Mouse (Mus musculus): ENCODE results near the gene Cks1b. TPM values are rescaled to one million over a fixed set of nuclear protein-coding genes. Genes with fewer than 3 reads are reported as not detected.
"Not testable (repeated sequence)": the region's sequence is repeated elsewhere in the genome, so short reads cannot be mapped to it uniquely, and the experiment has no call there.

Cks1b gene
- total and polyA plus RNA-seq, 3 experiments = 75.1 to 184 (median 99.8) TPM

DNA sequence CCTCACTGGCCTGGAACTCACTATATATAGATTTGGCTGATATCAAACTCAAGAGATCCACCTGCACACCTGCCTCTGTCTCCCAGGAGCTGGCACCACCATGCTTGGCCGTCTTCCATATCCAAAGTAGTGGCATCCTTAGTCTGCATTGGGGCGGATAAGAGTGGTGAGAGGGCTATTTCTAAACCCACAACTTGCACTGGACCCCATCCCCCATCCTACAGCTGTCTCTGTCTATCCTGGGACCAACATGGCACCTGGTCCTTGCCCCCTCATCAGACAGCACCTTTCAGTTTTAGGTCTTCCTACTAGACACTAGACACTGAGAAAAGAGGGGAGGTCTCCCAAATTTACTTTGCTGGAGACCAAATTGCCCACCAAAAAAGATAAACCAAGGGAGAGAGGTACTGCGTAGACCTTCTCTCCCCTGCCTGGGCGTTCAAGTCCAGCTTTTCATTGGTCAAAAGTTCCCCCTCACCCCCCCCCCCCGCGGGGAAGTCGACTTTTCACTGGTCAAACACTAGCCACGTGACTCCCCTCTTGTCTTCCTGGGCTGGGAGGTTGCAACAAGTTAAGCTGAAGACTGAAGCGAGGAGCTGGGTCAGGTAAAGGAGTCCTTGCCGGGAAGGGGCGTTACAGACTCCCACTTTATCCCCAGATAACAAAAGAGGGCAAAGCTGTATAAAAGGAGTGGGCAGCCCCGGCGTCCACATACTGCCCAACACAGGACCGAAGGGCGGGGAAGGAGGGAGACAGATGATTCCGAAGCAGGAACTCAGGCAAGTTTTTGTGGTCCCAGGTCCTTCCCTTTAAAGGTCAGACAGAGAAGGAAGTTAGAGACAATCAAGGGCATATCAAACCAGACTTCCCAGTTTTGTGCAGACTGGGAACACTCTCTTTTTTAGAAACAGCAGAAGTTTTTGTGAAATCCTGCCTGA lies 18.3 kb upstream of the Cks1b start, which contains the start of gene Pbxip1:
Pbxip1 (plus strand) TSS at position 531 of the 938 bp plus-strand sequence.
- H3K9me3 ChIP-seq (replicated peaks) = no peaks in the 10 kb centered on the region
- H3K4me1 ChIP-seq (ENCODE audit: insufficient read depth, low read depth, low read length) = peaks cover 51% of the 10 kb centered on the region
- peak within 1 kb of the TSS; percentile 68 for H3K4me3 ChIP-seq (ENCODE audit: low read depth, low read length)
- DNase-seq (ENCODE audit: low spot score) (peak; percentile 92), ATAC-seq (ENCODE audit: extremely low read depth, insufficient number of reproducible peaks, low FRiP score, poor library complexity, severe bottlenecking) (peak; percentile 75)
- TF ChIP-seq POLR2AphosphoS5 (IDR thresholded peaks at IDR 0.05; ENCODE audit: insufficient replicate concordance, low read depth, low read length) (no peak), GATA1 (IDR thresholded peaks at IDR 0.05; ENCODE audit: borderline replicate concordance, low read length) (no peak), TAL1 (conservative IDR thresholded peaks at IDR 0.05; ENCODE audit: low read depth, low read length) (no peak), CTCF (IDR thresholded peaks at IDR 0.05; ENCODE audit: low read depth, low read length) (no peak), GATA2 (IDR thresholded peaks at IDR 0.05; ENCODE audit: borderline replicate concordance, low read depth, low read length) (no peak)
- peaks cover 66% of the 10 kb centered on the region for H3K36me3 ChIP-seq (replicated peaks)
- H3K27me3 ChIP-seq (ENCODE audit: insufficient read depth, low read length) = no peaks in the 10 kb centered on the region

GRCm38 (mm10) chr3:89435041-89435440 lies 16.9 kb upstream of the Cks1b start:
- Histone ChIP-seq H3K27me3 (ENCODE audit: insufficient read depth, low read length) (no peaks in the 10 kb centered on the region), H3K9me3 (replicated peaks) (no peaks in the 10 kb centered on the region), H3K4me3 (ENCODE audit: low read depth, low read length) (no peak overlapping the region), H3K4me1 (ENCODE audit: insufficient read depth, low read depth, low read length) (peaks cover 60% of the 10 kb centered on the region), H3K36me3 (replicated peaks) (peaks cover 58% of the 10 kb centered on the region)
- no peak for ATAC-seq (ENCODE audit: extremely low read depth, insufficient number of reproducible peaks, low FRiP score, poor library complexity, severe bottlenecking)
- no peak for DNase-seq (ENCODE audit: low spot score)
- TF ChIP-seq CTCF (IDR thresholded peaks at IDR 0.05; ENCODE audit: low read depth, low read length) (no peak), TAL1 (conservative IDR thresholded peaks at IDR 0.05; ENCODE audit: low read depth, low read length) (no peak), GATA1 (IDR thresholded peaks at IDR 0.05; ENCODE audit: borderline replicate concordance, low read length) (no peak), POLR2AphosphoS5 (IDR thresholded peaks at IDR 0.05; ENCODE audit: insufficient replicate concordance, low read depth, low read length) (no peak), GATA2 (IDR thresholded peaks at IDR 0.05; ENCODE audit: borderline replicate concordance, low read depth, low read length) (no peak)

DNA sequence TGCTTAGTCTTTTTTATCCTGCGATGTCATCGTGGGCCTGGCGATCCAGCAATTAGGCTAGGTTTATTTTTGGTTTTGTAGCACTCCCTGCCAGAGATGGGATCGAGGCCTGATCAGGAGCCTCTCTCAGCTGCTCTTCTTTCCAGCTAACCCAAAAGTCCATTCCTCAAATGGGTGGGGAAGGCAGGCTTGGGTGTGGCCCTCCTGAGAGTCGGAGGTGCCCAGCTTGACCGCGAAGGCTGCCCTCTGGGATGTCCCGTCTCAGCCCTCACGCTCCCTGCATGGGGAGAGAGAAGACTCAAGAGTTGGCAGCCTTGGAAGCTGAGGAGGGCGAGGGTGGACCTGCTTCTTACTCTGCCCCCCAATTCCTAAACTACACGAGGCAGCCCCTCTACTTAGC lies 16.3 kb upstream of the Cks1b start:
- H3K36me3 ChIP-seq (replicated peaks) = peaks cover 54% of the 10 kb centered on the region
- no peaks in the 10 kb centered on the region for H3K27me3 ChIP-seq (ENCODE audit: insufficient read depth, low read length)
- TF ChIP-seq TAL1 (conservative IDR thresholded peaks at IDR 0.05; ENCODE audit: low read depth, low read length) (no peak), POLR2AphosphoS5 (IDR thresholded peaks at IDR 0.05; ENCODE audit: insufficient replicate concordance, low read depth, low read length) (no peak), GATA1 (IDR thresholded peaks at IDR 0.05; ENCODE audit: borderline replicate concordance, low read length) (no peak), CTCF (IDR thresholded peaks at IDR 0.05; ENCODE audit: low read depth, low read length) (no peak), GATA2 (IDR thresholded peaks at IDR 0.05; ENCODE audit: borderline replicate concordance, low read depth, low read length) (no peak)
- H3K4me1 ChIP-seq (ENCODE audit: insufficient read depth, low read depth, low read length) = peaks cover 62% of the 10 kb centered on the region
- ATAC-seq (ENCODE audit: extremely low read depth, insufficient number of reproducible peaks, low FRiP score, poor library complexity, severe bottlenecking) (no peak), DNase-seq (ENCODE audit: low spot score) (no peak)
- no peak overlapping the region for H3K4me3 ChIP-seq (ENCODE audit: low read depth, low read length)
- H3K9me3 ChIP-seq (replicated peaks) = no peaks in the 10 kb centered on the region

DNA sequence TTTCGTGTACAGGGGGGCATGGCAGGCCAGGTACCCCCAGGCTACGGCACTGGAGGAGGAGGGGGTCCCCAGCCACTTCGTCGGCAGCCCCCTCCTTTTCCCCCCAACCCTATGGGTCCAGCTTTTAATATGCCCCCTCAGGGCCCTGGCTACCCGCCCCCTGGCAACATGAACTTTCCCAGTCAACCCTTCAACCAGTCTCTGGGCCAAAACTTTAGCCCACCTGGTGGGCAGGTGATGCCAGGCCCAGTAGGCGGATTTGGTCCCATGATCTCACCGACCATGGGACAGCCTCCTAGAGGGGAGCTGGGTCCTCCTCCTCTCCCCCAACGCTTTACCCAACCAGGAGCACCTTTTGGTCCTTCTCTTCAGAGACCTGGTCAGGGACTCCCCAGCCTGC lies 14.4 kb upstream of the Cks1b start:
- peaks cover 56% of the 10 kb centered on the region for H3K36me3 ChIP-seq (replicated peaks)
- DNase-seq (ENCODE audit: low spot score) = no peak

DNA sequence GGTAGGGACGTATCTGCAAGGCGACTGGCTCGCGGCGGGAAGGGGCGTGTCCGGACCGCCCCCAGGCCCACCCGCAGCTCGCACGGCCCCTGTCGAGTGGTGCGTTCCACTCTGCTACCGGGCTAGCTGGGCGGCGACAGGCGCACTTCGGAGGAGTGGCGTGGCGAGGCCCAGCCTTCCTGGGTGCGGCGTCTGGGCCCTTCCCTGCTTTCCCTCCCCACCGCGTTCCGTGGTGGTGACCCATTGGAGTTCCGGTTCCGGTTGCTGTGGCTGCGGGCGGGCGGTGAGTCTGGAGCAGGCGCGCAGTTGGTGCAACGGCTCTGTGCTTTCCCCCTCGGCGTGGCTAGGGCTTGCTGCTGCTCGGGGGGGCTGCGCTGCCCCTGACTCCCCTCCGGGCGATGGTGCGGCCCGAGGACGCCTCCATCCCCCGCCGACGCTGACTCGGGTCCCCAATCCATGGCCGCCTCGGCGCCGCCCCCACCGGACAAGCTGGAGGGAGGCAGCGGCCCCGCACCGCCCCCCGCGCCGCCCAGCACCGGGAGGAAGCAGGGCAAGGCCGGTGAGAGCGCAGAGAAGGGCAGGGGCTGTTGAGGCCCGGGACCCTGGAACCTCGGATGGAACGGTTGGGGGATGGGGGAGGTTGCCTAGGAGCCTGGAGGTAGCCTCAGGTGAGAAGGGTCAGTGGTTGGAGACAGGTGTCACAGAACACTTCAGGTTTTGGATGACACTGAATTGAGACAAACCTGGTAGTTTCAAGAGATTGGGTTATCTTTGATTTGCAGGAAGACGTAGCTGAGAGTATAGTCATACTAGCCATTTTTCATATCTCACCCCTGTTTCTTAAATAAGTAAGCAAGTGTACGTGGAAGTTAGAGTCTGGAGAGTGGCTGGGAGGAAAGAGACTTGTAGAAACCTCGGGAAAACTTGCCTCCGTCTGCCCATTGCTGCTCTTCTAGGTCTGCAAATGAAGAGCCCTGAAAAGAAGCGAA lies 12.3 kb upstream of the Cks1b start, which contains the start of gene Pygo2:
Pygo2 (plus strand) TSS at position 44 of the 989 bp plus-strand sequence.
- H3K36me3 ChIP-seq (replicated peaks) = peaks cover 75% of the 10 kb centered on the region
- peaks cover 52% of the 10 kb centered on the region for H3K4me1 ChIP-seq (ENCODE audit: insufficient read depth, low read depth, low read length)

More for the DNA sequence above, 14.4 kb upstream of the Cks1b start:
- no peaks in the 10 kb centered on the region for H3K9me3 ChIP-seq (replicated peaks)
- ATAC-seq (ENCODE audit: extremely low read depth, insufficient number of reproducible peaks, low FRiP score, poor library complexity, severe bottlenecking) = no peak
- H3K27me3 ChIP-seq (ENCODE audit: insufficient read depth, low read length) = no peaks in the 10 kb centered on the region
- H3K4me3 ChIP-seq (ENCODE audit: low read depth, low read length) = no peak overlapping the region
- peaks cover 52% of the 10 kb centered on the region for H3K4me1 ChIP-seq (ENCODE audit: insufficient read depth, low read depth, low read length)
- TF ChIP-seq GATA2 (IDR thresholded peaks at IDR 0.05; ENCODE audit: borderline replicate concordance, low read depth, low read length) (no peak), POLR2AphosphoS5 (IDR thresholded peaks at IDR 0.05; ENCODE audit: insufficient replicate concordance, low read depth, low read length) (no peak)

DNA sequence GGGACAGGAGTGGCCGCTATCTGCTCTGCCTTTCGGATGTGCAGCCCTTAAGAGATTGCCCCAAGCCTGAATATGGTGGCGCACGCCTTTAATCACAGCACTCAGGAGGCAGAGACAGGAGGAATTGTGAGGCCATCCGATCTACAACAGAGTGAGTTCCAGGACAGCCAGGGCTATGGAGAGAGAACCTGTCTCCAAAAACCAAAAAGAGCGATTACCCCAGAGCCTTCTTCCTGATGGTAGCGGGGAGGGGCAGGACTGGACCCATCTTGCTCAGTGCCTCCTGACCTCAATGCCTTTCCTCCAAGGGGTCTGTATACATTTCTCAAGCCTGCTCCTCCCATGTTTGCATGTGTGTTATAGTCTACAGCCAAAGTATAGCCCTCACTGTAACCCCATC lies 10.8 kb upstream of the Cks1b start:
- DNase-seq (ENCODE audit: low spot score); H3K9me3 ChIP-seq (replicated peaks); H3K27me3 ChIP-seq (ENCODE audit: insufficient read depth, low read length); ATAC-seq (ENCODE audit: extremely low read depth, insufficient number of reproducible peaks, low FRiP score, poor library complexity, severe bottlenecking); H3K4me3 ChIP-seq (ENCODE audit: low read depth, low read length): not testable (repeated sequence)
- Histone ChIP-seq H3K4me1 (ENCODE audit: insufficient read depth, low read depth, low read length) (peaks cover 60% of the 10 kb centered on the region), H3K36me3 (replicated peaks) (peaks cover 74% of the 10 kb centered on the region)

More for the DNA sequence above, 12.3 kb upstream of the Cks1b start, which contains the start of gene Pygo2:
- peak; percentile 89 for ATAC-seq (ENCODE audit: extremely low read depth, insufficient number of reproducible peaks, low FRiP score, poor library complexity, severe bottlenecking)
- peak within 1 kb of the TSS; percentile 96 for H3K4me3 ChIP-seq (ENCODE audit: low read depth, low read length)
- DNase-seq (ENCODE audit: low spot score) = peak; percentile 92
- no peaks in the 10 kb centered on the region for H3K27me3 ChIP-seq (ENCODE audit: insufficient read depth, low read length)
- TF ChIP-seq CTCF (IDR thresholded peaks at IDR 0.05; ENCODE audit: low read depth, low read length) (no peak), TAL1 (conservative IDR thresholded peaks at IDR 0.05; ENCODE audit: low read depth, low read length) (no peak), GATA1 (IDR thresholded peaks at IDR 0.05; ENCODE audit: borderline replicate concordance, low read length) (no peak), GATA2 (IDR thresholded peaks at IDR 0.05; ENCODE audit: borderline replicate concordance, low read depth, low read length) (no peak), POLR2AphosphoS5 (IDR thresholded peaks at IDR 0.05; ENCODE audit: insufficient replicate concordance, low read depth, low read length) (no peak)
- H3K9me3 ChIP-seq (replicated peaks) = no peaks in the 10 kb centered on the region

Data from G1E (cell line).